Mouse (Mus musculus) hematopoietic multipotent progenitor cell, adult 10-12 weeks (in vitro differentiated cells): Measurements from ENCODE around the gene Cacnb4. TPM values are rescaled to one million over a fixed set of nuclear protein-coding genes. Genes with fewer than 3 reads are reported as not detected.

Source experiments
- polyA plus RNA-seq: library from polyadenylated mRNA; stranded (reverse); fragments of >175 nt; gene quantifications from 2 replicates; pipeline ENCODE4 v1.2.3, GENCODE M21; 2012; ENCODE audit warnings: low replicate concordance

Cacnb4 gene
- polyA plus RNA-seq, result 0.12 TPM in 1 of 2 replicates, not detected in the other

DNA sequence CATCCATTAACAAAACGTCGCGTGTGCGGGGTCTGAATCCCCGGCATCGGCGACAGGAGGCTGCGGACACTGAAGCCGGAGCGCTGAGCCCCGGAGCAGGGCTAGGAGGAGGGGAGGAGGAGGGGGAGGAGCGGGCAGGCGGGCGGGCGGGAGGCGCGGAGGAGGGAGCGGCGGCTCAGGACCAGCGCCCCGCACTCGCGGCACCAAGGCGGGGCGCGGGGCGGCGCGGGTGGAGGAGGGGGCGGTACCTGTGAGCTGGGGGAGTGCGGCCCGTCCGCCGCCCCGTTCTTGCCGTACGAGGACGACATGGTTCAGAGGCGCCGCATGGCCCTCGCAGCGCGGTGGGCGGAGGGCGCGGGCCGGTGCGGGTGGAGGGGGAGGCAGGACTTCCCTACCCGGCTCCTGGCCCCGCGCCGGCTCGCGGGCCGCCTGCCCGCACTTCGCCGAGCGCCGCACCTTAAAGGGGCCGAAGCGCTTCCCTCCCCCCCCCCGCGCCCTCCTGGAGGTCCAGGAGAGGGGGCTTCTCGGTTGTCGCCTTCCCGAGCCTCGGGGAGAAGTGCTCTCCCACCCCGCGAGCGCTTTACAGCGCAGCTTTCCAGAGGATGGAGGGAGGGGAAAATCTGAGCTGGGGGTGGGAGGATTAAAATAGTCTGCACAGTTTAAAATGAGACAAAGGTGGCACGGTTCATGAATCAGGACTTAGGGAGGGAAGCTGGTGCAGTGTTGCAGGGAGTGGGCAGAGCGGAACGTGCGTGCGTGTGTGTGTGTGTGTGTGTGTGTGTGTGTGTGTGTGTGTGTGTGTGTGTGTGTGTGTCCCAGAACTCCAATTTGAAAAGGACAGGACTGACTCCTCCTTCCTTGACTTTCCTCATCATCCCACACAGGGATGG is at the start of gene Cacnb4:
Gene Cacnb4 (minus strand): TSS at position 809 of the 890 bp plus-strand sequence.

GRCm38 (mm10) chr2:52424747-52425522 is 251.7 kb downstream of the Cacnb4 start, which contains the start of gene Arl5a:
Gene Arl5a, minus strand, starts transcription at chr2:52424901.

GRCm38 (mm10) chr2:52378448-52378804 is 298.2 kb downstream of the Cacnb4 start, which contains the start of gene Neb:
Gene Neb, minus strand, starts transcription at chr2:52378474.

Other genes with a start within 250 kb of the Cacnb4 start
- gene Stam2, start 65.5 kb upstream of the Cacnb4 start, polyA plus RNA-seq, result 6.4 and 8.5 TPM in 2 replicates
- gene Fmnl2, start 181.0 kb upstream of the Cacnb4 start, polyA plus RNA-seq, result 3.7 and 5.1 TPM in 2 replicates